Mouse (Mus musculus): ENCODE data around the gene Colec11. TPM values are rescaled to one million over a fixed set of nuclear protein-coding genes. Genes with fewer than 3 reads are reported as not detected.

The Colec11 gene
- total RNA-seq (2021): 1 to 10 TPM; 4.2 to 6.3 TPM
- long read RNA-seq, experiment 1, partial matches to known transcripts: 0 of 2 reads
- long read RNA-seq, experiment 1, other reads (novel, unspliced or antisense): 0 of 2 reads
- long read RNA-seq, experiment 2, transcript Colec11-201 (7 exons, 1,423 nt): major isoform, 5 of 6 reads
- long read RNA-seq, experiment 2, partial matches to known transcripts: 0 of 6 reads
- long read RNA-seq, experiment 2, other reads (novel, unspliced or antisense): 1 of 6 reads

GRCm38 (mm10) chr12:28623195-28623594 lies at the start of gene Colec11:
Gene Colec11 (minus strand): TSS chr12:28623377.
- no peak for DNase-seq (ENCODE audit: low spot score in 2 of 2)

DNA sequence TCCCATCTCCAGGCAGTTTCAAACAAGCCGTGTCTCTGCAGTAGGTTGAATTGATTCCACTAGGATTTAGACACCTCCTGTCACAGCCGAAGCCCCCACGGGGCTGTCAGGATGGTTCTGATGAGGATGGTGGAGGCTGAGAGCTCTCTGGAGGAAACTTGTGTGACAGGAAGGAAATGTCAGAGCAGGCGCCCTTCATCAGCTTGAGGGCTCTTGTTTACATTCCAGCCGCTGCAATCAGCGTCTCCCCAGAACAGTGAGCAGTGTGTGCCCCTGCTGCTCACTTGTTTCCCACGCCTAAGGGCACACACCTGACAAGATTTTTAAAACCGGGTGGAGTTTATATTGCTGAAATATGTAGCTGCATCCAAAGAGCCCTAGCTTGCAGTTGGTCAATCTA lies 44.1 kb upstream of the Colec11 start:
- no peak for DNase-seq (ENCODE audit: low spot score in 2 of 2)

DNA sequence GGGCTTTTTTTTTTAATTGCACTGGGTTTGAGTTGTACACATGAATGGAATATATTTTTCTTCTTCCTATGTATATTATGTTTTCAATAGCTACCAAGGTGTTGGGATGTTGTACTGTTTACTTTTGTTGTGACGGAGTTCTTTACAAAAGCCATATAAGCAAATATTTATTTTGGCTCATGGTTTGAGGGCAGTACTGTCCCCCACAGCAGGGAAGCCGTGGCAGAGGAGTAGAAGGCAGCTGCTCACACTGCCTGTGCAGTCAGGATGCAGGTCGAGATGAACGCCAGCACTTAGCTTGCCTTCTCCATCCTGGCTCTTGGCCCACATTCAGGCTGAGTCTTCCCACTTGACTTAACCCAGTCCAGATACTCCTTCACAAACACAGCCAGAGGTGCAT lies 43.6 kb upstream of the Colec11 start:
- DNase-seq (ENCODE audit: low spot score in 2 of 2): no peak

- no peak for DNase-seq (ENCODE audit: low spot score in 2 of 2)
These were observed 39.5 kb upstream of the Colec11 start for GRCm38 (mm10) chr12:28662628-28663027.

DNA sequence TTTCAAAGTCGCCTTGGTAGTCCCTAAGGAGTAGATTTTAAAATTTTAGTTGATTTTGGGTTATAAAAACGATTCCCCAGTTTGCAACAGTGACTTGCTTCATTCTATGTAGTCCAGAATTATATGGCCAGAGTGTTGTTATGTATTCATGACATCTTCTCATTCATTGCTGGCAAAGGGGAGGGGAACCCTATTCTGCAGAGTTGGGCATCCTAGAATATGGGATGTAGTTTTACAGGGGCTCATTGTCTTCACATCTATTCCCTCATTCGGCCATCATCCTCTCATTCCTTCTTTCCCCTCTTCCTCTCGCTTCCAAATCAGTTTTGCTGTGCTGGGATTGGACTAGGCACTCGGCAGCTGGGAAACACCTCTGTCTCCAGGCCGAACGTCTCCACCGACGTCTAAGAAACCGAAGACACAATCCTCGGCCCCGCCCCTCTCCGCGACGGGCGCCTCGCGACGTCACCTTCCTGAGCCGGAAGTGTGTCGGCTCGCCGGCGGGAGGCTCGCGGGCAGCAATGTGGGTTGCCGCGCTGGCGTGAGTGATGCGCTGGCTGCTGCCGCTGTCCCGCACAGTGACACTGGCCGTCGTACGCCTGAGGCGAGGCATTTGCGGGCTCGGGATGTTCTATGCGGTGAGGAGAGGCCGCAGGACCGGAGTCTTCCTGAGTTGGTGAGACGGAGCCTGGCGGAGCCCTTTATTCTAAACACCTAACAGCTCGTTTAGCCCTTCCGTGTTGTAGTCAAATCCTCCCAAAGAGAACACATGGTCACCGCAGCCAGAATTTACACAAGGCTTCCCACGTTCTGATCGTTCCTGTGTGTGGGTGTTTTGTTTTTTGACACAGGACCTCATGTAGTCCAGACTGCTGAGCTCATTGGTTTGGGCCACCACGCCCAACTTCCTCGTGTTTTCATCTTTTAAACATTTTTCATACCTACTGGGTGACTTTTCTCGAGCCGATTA lies 26.2 kb upstream of the Colec11 start, which contains the start of gene Rnaseh1:
Gene Rnaseh1, plus strand, starts transcription at position 462 of the 970 bp plus-strand sequence.
- DNase-seq (ENCODE audit: low spot score in 2 of 2): peak; percentile 92 to 94

GRCm38 (mm10) chr12:28638778-28639177 lies 15.6 kb upstream of the Colec11 start:
- DNase-seq (ENCODE audit: low spot score in 2 of 2): no peak

- DNase-seq (ENCODE audit: low spot score in 2 of 2): no peak
These were observed 13.4 kb upstream of the Colec11 start for GRCm38 (mm10) chr12:28636543-28636942.

DNA sequence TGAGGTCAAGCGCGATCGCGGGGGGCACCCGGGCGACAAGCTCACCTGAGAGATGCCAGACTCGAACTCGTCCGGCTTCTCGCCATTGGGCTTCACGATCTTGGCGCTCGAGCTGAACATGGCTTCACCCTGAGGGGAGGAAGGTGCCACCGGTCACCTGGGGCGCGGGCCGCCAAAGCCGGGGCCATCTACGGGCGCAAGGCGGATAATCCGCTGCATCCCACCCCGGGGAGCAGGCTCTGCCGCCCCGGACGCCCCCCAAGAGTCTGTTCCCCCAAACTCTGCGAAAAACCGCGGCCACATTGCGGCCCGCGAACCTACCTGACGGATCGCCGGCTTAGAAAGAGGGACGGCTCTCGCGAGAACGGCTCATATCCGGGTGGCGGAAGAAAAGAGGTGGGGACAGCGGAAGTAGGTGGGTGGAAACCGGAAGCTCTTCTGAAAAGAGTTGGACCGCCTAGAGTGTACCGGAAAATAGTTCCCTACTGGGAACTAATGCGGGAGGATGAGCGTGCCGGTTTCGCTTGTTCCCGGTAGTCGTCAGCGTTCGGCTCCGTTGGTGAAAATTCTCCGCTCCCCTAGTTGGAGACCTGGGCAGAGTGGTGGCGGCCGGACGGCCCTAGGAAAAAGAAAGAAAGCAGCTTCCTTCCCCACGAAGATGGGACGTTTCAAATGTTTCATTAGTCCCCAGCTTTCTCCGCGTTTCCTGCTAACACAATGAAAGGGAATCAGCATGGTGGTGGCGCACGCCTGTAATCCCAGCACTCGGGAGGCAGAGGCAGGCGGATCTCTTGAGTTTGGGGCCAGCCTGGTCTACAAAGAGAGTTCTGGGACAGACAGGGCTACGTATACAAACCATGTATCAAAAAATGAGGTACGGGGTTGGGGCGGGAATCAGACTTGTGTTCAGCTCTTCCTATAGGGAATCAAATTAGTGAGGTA lies 12.6 kb upstream of the Colec11 start, which contains the start of gene Rps7:
Gene Rps7, minus strand, starts transcription at position 419 of the 942 bp plus-strand sequence.
- DNase-seq (ENCODE audit: low spot score in 2 of 2): peak; percentile 88

- DNase-seq (ENCODE audit: low spot score in 2 of 2): peak in 1 of 2 experiments; percentile 6
These were observed 11.9 kb upstream of the Colec11 start for GRCm38 (mm10) chr12:28635058-28635534.

DNA sequence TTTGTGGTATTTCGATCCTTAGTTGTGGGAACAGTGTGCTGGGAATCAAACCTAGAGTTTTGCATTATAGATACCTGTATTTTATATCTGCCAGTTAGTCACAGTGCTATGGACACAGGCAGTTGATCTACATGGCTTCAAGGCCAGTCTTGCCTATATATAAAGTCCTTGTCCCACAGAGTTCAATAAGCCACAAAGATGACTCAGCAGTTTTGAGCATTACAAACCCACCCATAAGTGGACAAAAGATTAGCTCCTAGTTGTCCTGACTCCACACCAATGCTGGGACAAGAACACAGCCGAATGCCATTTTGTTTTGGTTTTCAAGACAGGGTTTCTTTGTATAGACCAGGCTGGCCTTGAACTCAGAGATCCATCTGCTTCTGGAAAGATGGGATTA lies 5.3 kb upstream of the Colec11 start:
- no peak for DNase-seq (ENCODE audit: low spot score in 2 of 2)

- DNase-seq (ENCODE audit: low spot score in 2 of 2): no peak
These were observed 3.9 kb upstream of the Colec11 start for GRCm38 (mm10) chr12:28627092-28627491.

GRCm38 (mm10) chr12:28625407-28625806 lies 2.2 kb upstream of the Colec11 start:
- DNase-seq (ENCODE audit: low spot score in 2 of 2): no peak

- DNase-seq (ENCODE audit: low spot score in 2 of 2): no peak
These were observed 1.1 kb upstream of the Colec11 start for GRCm38 (mm10) chr12:28624251-28624650.

DNA sequence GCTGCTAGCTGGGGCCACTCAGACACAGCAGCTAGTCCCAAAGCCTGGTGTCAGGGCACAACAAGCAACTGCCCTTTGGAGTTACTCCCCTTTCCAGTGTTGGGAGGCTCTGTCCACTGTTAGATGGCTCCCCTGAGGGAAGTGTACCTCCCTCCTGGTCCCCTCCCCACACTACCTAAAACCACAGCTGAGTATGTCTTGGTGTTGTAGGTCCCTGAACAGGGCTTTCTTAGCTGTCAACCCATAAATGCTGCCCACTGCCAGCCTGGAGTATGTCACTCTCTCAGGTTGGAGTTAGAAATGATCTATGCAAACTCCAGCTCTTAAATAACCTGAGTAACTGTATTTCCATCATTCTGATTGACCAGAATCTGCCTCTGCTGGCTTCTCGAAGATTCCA lies 536 bp downstream of the Colec11 start:
- DNase-seq (ENCODE audit: low spot score in 2 of 2): no peak

- no peak for DNase-seq (ENCODE audit: low spot score in 2 of 2)
These were observed 1.0 kb downstream of the Colec11 start for GRCm38 (mm10) chr12:28622167-28622532.

DNA sequence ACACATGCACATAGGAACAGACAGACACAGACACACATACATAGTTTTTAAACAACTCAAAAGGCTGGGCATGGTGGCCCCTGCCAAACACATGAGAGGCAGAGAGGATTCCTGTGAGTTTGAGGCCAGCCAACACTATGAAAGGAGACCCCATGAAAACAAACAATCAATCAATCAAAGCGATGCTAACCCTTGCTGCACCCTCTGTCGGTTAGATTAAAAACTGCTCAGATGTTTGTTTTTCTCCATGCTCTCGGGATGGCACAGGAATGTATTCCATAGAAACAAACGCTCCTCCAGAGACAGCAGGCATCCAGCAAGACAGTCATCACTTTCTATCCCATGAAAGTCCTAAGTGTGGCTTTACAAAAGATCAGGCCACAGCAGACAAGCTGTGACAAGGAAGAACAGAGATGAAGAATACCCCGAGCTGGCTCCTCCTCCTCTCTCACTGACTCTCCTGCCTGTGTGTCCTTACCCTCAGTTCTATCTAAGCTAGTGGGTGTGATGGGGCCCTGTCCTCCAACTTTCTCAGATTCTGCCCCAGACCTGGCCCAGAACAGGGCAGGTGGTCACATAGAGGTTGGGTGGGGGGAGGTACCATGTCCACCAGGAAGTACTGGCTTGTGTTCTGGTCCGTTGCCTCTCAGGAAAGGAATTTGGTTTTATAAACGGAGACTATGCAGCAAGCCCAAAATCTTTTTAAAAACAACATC lies 1.6 kb downstream of the Colec11 start:
- DNase-seq (ENCODE audit: low spot score in 2 of 2): no peak

GRCm38 (mm10) chr12:28617297-28617696 lies 5.9 kb downstream of the Colec11 start:
- no peak for DNase-seq (ENCODE audit: low spot score in 2 of 2)

- DNase-seq (ENCODE audit: low spot score in 2 of 2): no peak
These were observed 8.8 kb downstream of the Colec11 start for GRCm38 (mm10) chr12:28614401-28614800.

- DNase-seq (ENCODE audit: low spot score in 2 of 2): no peak
These were observed 10.8 kb downstream of the Colec11 start for GRCm38 (mm10) chr12:28612391-28612790.
